Mouse (Mus musculus) cerebellum, adult 9-11 months (tissue): ENCODE measurements around the gene Rac2.

Source experiments
- DNase-seq: peaks from one replicate; pipeline ENCODE4 v3.0.0; 2022

The Rac2 gene

GRCm38 (mm10) chr15:78544561-78545001 is 28.0 kb downstream of the Rac2 start, which contains the start of gene Sstr3:
TSS of gene Sstr3 (minus strand) at chr15:78544685.
- DNase-seq: peak; percentile 85

- peak; percentile 70 for DNase-seq
Observed at GRCm38 (mm10) chr15:78544041-78544440, 28.5 kb downstream of the Rac2 start.

- DNase-seq: peak; percentile 76
Observed at GRCm38 (mm10) chr15:78542767-78543303, 29.7 kb downstream of the Rac2 start.

- peak; percentile 80 for DNase-seq
Observed at GRCm38 (mm10) chr15:78542098-78542766, 30.4 kb downstream of the Rac2 start.

- DNase-seq: peak; percentile 91
Observed at GRCm38 (mm10) chr15:78541606-78542005, 31.0 kb downstream of the Rac2 start.

- DNase-seq: peak; percentile 40
Observed at GRCm38 (mm10) chr15:78541036-78541435, 31.5 kb downstream of the Rac2 start.

- no peak for DNase-seq
Observed at GRCm38 (mm10) chr15:78535723-78536421, 36.7 kb downstream of the Rac2 start.

- peak; percentile 90 for DNase-seq
Observed at GRCm38 (mm10) chr15:78533346-78533835, 39.2 kb downstream of the Rac2 start.

GRCm38 (mm10) chr15:78532566-78533345 is 39.8 kb downstream of the Rac2 start:
- DNase-seq: no peak

GRCm38 (mm10) chr15:78531901-78532469 is 40.6 kb downstream of the Rac2 start:
- DNase-seq: peak; percentile 99

- peak; percentile 61 for DNase-seq
Observed at GRCm38 (mm10) chr15:78531451-78531720, 41.2 kb downstream of the Rac2 start.

- DNase-seq: peak; percentile 75
Observed at GRCm38 (mm10) chr15:78530671-78531450, 41.7 kb downstream of the Rac2 start, which contains the start of gene C1qtnf6. TSS of gene C1qtnf6 (minus strand) at chr15:78531416.

- peak; percentile 53 for DNase-seq
Observed at GRCm38 (mm10) chr15:78530141-78530540, 42.4 kb downstream of the Rac2 start.

- peak; percentile 74 for DNase-seq
Observed at GRCm38 (mm10) chr15:78529428-78529990, 43.1 kb downstream of the Rac2 start.

GRCm38 (mm10) chr15:78528726-78529411 is 43.7 kb downstream of the Rac2 start:
- no peak for DNase-seq

GRCm38 (mm10) chr15:78527973-78528372 is 44.6 kb downstream of the Rac2 start:
- no peak for DNase-seq

GRCm38 (mm10) chr15:78524163-78524562 is 48.4 kb downstream of the Rac2 start:
- no peak for DNase-seq

- DNase-seq: no peak
Observed at GRCm38 (mm10) chr15:78521892-78522291, 50.7 kb downstream of the Rac2 start.

GRCm38 (mm10) chr15:78521331-78521730 is 51.3 kb downstream of the Rac2 start:
- DNase-seq: no peak

- DNase-seq: no peak
Observed at GRCm38 (mm10) chr15:78520112-78520715, 52.4 kb downstream of the Rac2 start.

- DNase-seq: no peak
Observed at GRCm38 (mm10) chr15:78518221-78518620, 54.4 kb downstream of the Rac2 start.
